Mouse (Mus musculus): ENCODE data around the gene Apobec3. TPM values are rescaled to one million over a fixed set of nuclear protein-coding genes. Genes with fewer than 3 reads are reported as not detected.

The Apobec3 gene
- 10 to 100 TPM in 1 of 2 experiments, 1 to 10 TPM in 1; 7.5 to 11.8 TPM for total RNA-seq (2021)
- long read RNA-seq, experiment 1, partial matches to known transcripts = 0 of 6 reads
- long read RNA-seq, experiment 1, other reads (novel, unspliced or antisense) = 1 of 6 reads
- long read RNA-seq, experiment 2, partial matches to known transcripts = 1 of 4 reads
- long read RNA-seq, experiment 2, other reads (novel, unspliced or antisense) = 1 of 4 reads

GRCm38 (mm10) chr15:79891436-79892212 lies at the start of gene Apobec3:
Apobec3 (plus strand) TSS chr15:79891659.
- peak; percentile 80 for DNase-seq

DNA sequence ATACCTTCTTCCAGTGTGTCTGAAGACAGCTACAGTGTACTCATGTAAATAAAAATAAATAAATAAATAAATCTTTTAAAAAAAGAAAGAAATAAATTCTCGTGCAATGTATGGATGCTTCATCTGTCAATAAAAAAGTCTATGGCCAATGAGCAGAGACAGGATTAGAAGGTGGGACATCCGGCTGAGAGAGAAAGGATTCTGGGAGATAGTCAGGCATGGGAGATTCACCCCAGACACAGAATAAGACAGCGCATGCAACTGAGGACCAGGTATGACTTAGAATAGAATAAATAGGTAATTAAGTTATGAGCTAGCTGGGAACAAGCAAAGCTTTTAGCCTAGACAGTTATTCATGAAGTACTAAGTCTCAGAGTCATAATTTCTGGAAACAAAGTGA lies 48.5 kb upstream of the Apobec3 start:
- no peak for DNase-seq

DNA sequence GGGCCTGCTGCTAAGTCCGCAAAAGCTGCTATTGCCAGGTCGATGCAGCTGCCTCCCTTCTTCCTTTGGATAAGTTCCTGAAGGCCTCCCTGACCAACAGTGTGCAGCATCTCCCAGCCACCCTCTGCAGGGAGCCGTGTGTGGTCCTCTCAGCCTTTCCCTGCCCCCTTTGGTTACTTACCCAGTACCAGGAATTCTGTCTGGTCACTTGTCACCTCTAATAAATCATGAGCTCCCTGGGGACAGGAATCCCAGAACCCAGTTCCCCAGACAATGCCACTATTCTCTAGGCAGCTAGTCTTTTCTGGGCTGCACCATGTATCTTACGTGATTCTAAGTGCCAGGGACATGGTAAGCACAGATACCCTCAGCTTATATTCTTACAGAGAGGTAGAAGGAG lies 45.5 kb upstream of the Apobec3 start:
- DNase-seq = no peak

DNA sequence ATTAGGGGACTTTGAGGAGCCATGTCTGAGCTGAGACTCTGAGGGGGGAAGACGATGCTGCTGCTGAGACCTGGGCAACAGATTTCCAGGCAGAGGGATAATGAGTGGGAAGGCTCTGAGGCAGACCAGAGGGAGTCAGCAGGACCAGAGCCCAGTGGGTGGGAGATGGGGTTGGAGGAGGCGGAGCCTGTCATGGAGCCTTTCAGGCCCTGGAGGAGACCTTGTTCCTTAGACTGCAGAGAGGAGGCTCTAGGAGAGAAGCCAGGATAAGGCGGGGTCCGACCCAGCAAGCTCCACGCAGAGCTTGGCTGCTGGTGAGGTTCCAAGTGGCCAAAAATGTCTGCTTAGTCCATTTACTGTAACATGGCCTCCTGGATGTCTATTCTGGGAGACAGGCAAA lies 44.4 kb upstream of the Apobec3 start:
- peak; percentile 67 for DNase-seq

DNA sequence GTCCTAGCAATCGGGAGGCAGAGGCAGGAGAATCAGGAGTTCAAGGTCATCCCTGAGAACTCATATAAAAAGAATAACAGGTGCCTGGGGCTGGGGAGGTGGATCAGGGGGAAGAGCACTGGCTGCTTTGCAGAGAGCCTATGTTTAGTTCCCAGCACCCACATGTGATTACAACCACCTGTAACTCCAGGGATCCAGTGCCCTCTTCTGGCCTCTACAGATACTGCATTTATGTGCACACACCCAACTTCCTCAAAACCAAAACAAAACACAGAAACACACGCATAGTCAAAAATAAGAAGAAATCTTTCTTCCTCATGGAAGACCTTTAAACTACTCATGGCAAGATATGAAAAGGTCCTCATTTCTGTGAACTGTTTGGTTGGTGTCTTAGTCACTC lies 41.3 kb upstream of the Apobec3 start:
- DNase-seq = no peak

DNA sequence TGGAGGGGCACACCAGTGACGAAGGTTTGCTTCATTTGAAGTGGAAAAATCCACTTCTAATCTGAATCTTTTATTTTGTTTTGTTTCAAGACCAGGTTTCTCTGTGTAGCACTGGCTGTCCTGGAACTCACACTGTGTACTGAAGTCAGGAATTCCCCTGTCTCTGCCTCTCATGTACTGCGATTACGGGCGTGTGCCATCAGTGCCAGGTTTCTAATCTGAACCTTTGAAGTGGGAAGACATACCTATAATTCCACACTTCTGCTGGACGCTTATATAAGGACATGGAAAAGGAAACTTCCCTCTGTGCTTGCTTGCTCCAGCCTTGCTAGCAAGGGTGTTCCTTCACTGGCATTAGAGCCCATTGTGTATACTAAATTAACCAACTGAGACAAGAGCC lies 32.5 kb upstream of the Apobec3 start:
- DNase-seq = no peak

GRCm38 (mm10) chr15:79859821-79860220 lies 31.6 kb upstream of the Apobec3 start:
- no peak for DNase-seq

- DNase-seq = no peak
Observed at GRCm38 (mm10) chr15:79867260-79868002, 24.0 kb upstream of the Apobec3 start.

DNA sequence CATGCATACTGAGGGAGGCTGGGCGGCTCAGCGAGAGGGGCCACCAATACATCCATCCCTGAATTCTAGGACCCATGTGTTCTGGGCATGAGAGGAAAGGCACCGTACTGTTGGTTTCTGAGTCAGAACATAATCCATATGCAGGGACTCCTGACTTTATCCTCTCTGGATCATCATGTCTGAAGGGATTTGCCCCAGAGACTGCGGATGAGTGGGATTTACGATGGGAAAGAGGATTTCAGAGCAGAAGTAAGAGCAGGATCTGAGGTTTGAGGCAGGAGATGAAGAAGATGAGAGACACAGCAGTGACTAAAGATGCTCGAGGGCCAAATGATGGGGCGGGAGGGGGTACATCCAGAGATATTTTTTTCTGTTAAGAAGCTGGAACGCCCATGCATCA lies 17.9 kb upstream of the Apobec3 start:
- DNase-seq = no peak

GRCm38 (mm10) chr15:79873995-79874394 lies 17.5 kb upstream of the Apobec3 start:
- no peak for DNase-seq

DNA sequence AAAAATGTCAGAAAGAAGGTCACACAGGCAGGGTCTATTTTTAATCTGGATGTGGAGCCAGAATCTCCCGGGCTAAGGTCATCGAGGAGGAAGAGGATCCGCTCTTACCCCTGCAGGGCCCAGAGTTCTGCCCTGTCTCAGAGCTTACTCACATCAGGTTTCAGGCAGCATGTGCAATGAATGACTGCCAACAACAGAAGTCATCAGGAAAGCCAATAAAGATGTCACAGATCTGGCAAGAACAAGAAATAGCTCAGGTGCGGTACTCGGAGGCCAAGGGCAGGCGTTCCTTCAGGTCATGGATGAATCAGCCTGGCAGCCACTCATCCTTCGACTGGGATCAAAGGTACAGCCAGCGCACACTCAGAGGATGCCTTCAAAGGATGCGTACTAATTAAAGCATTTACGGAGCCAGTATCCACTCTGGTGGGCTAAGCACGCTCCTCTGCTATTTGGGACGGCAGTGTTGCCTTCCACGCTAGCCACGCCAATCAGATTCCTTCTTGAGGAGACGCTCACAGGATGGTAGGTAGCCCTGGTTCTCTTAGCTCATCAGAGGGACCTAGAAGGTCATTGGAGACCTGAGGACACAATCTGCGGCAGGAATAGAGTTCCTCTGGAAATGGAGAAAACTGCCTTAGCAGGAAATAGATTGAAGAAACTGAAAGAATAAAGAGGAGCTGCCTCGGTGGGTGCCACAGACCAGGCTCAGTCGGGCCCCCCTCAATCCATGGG lies 16.0 kb upstream of the Apobec3 start:
- DNase-seq = no peak

- no peak for DNase-seq
Observed at GRCm38 (mm10) chr15:79878725-79879136, 12.7 kb upstream of the Apobec3 start.

DNA sequence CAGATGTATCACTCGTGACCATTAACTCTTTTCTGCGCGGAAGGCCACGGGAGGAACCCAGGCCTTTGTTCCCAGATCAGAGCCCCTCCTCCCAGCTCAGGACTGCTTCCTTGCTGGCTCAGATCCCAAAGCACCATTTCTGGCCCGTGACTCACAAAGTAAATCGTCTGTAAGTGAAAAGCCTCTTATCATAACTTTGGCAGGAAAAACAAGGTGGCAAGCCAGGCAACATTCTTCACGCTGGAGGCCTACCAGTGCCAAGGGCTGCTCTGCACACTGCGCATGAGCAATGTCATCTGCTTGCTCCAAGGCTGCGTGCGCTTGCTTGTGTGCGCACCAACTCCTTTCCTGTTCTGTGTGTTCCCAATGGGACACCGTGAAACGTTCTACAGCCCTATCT lies 12.1 kb upstream of the Apobec3 start:
- DNase-seq = peak; percentile 58

- DNase-seq = no peak
Observed at GRCm38 (mm10) chr15:79880477-79880876, 11.0 kb upstream of the Apobec3 start.

DNA sequence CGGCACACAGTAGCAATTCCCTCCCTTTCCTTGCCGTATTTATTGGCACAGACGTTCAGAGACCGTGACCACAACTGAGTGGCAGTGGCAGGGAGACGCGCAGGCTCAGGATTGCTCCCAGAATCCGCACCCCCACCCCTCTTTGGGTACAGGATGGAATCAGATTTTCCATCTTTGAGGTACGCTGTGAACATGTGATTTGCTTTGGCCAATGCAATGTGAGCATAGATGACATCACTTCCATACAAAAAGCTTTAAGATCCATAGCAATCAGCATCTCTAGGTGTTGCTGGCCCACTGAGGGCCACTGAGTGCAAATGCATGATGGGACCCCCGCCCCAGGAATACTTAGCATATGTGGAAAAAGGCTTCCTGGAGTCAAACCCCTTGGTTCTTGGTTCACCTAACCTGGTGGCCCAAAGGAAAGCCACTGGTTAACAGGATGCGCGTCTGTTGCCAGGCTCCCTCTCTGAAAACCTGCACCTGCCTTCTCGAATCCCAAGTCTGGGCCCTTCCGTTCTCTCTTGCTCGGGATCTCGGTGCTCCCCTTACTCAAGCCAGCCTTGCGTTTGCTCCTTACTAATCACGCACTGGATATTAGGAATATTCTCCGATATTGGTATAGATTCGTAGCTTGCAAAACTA lies 8.7 kb upstream of the Apobec3 start:
- DNase-seq = no peak

GRCm38 (mm10) chr15:79883352-79883822 lies 8.1 kb upstream of the Apobec3 start:
- DNase-seq = peak; percentile 96

DNA sequence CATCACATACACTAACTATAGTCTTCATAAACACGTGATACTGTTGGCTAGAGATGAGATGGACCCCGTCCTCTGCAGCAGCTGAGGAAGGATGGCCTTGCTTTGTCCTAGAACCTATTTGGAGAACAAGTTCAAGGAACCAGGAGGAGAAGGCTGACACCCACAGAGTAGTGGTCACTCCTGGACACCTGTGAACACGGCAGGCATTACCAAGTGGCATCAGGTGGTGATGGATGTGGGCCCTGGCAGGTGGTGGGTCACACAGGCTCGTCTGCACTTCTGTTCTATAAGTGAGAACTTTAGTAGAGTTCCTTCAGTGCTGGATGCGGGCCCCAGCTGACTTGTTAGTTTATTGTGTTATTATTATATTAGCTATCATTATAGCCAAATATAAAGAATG lies 6.6 kb upstream of the Apobec3 start:
- no peak for DNase-seq

DNA sequence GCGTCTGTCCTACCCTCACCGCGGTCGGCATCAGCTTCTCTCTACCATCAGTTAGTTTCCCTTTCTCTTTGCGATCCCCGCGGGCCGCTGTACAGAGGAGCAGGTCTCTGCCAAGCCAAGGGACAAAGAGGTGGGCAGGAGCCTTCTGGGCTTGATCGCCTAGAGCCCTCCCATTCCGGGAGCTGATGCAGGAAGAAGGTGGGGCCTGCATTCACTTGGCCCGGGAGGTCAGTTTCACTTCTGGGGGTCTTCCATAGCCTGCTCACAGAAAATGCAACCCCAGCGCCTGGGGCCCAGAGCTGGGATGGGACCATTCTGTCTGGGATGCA lies 718 bp downstream of the Apobec3 start:
- DNase-seq = peak; percentile 56

GRCm38 (mm10) chr15:79892995-79893823 lies 1.8 kb downstream of the Apobec3 start:
- no peak for DNase-seq

- DNase-seq = no peak
Observed at GRCm38 (mm10) chr15:79893824-79894123, 2.3 kb downstream of the Apobec3 start.

GRCm38 (mm10) chr15:79894343-79894742 lies 2.9 kb downstream of the Apobec3 start:
- DNase-seq = no peak
